Mouse (Mus musculus): ENCODE measurements around the gene Trpv4.

- TF ChIP-seq CTCF (IDR thresholded peaks at IDR 0.05; ENCODE audit: control insufficient read depth, insufficient read depth, low read length) (no peak), POLR2A (IDR thresholded peaks at IDR 0.05; ENCODE audit: borderline replicate concordance, control insufficient read depth, low read depth, low read length) (no peak)
Measured at GRCm38 (mm10) chr5:114681717-114682116, 23.5 kb upstream of the Trpv4 start.
